Mouse (Mus musculus): ENCODE measurements around the gene Ndufa6.
"Not testable (repeated sequence)": the region's sequence is repeated elsewhere in the genome, so short reads cannot be mapped to it uniquely, and the experiment has no call there.

Gene Ndufa6

GRCm38 (mm10) chr15:82354126-82354945 lies at the start of gene Ndufa6:
TSS of gene Ndufa6 (minus strand) at chr15:82354322.
- peak; percentile 99 for DNase-seq (ENCODE audit: low read depth, low spot score)

GRCm38 (mm10) chr15:82403606-82404005 lies 49.5 kb upstream of the Ndufa6 start:
- no peak for DNase-seq (ENCODE audit: low read depth, low spot score)

- no peak for DNase-seq (ENCODE audit: low read depth, low spot score)
These were observed 48.6 kb upstream of the Ndufa6 start for GRCm38 (mm10) chr15:82402741-82403140.

- no peak for DNase-seq (ENCODE audit: low read depth, low spot score)
These were observed 48.0 kb upstream of the Ndufa6 start for GRCm38 (mm10) chr15:82402106-82402505.

GRCm38 (mm10) chr15:82401516-82401915 lies 47.4 kb upstream of the Ndufa6 start:
- DNase-seq (ENCODE audit: low read depth, low spot score) = no peak

GRCm38 (mm10) chr15:82395955-82396354 lies 41.8 kb upstream of the Ndufa6 start:
- DNase-seq (ENCODE audit: low read depth, low spot score) = not testable (repeated sequence)

- DNase-seq (ENCODE audit: low read depth, low spot score) = not testable (repeated sequence)
These were observed 39.8 kb upstream of the Ndufa6 start, which contains the start of gene Cyp2d11 for GRCm38 (mm10) chr15:82393922-82394321. TSS of gene Cyp2d11 (minus strand) at chr15:82394022.

GRCm38 (mm10) chr15:82389916-82390315 lies 35.8 kb upstream of the Ndufa6 start:
- not testable (repeated sequence) for DNase-seq (ENCODE audit: low read depth, low spot score)

- DNase-seq (ENCODE audit: low read depth, low spot score) = no peak
These were observed 31.6 kb upstream of the Ndufa6 start for GRCm38 (mm10) chr15:82385729-82386128.

- no peak for DNase-seq (ENCODE audit: low read depth, low spot score)
These were observed 28.3 kb upstream of the Ndufa6 start for GRCm38 (mm10) chr15:82382441-82382840.

- no peak for DNase-seq (ENCODE audit: low read depth, low spot score)
These were observed 26.6 kb upstream of the Ndufa6 start for GRCm38 (mm10) chr15:82380714-82381062.

GRCm38 (mm10) chr15:82379871-82380713 lies 26.0 kb upstream of the Ndufa6 start, which contains the start of gene Cyp2d22:
TSS of gene Cyp2d22 (minus strand) at chr15:82380260.
- peak; percentile 55 for DNase-seq (ENCODE audit: low read depth, low spot score)

GRCm38 (mm10) chr15:82379511-82379870 lies 25.4 kb upstream of the Ndufa6 start:
- no peak for DNase-seq (ENCODE audit: low read depth, low spot score)

GRCm38 (mm10) chr15:82378261-82379180 lies 24.4 kb upstream of the Ndufa6 start:
- no peak for DNase-seq (ENCODE audit: low read depth, low spot score)

GRCm38 (mm10) chr15:82377701-82378100 lies 23.6 kb upstream of the Ndufa6 start:
- no peak for DNase-seq (ENCODE audit: low read depth, low spot score)

- DNase-seq (ENCODE audit: low read depth, low spot score) = no peak
These were observed 22.4 kb upstream of the Ndufa6 start for GRCm38 (mm10) chr15:82376393-82377138.

- no peak for DNase-seq (ENCODE audit: low read depth, low spot score)
These were observed 21.7 kb upstream of the Ndufa6 start for GRCm38 (mm10) chr15:82375855-82376254.

- DNase-seq (ENCODE audit: low read depth, low spot score) = no peak
These were observed 20.3 kb upstream of the Ndufa6 start for GRCm38 (mm10) chr15:82374437-82374836.

GRCm38 (mm10) chr15:82372991-82373390 lies 18.9 kb upstream of the Ndufa6 start:
- no peak for DNase-seq (ENCODE audit: low read depth, low spot score)

- no peak for DNase-seq (ENCODE audit: low read depth, low spot score)
These were observed 18.3 kb upstream of the Ndufa6 start for GRCm38 (mm10) chr15:82372446-82372845.

GRCm38 (mm10) chr15:82368851-82369250 lies 14.7 kb upstream of the Ndufa6 start:
- DNase-seq (ENCODE audit: low read depth, low spot score) = no peak

Measured in CD4-positive helper T cell, adult 2 months (primary cell).